Mouse (Mus musculus): Measurements from ENCODE around the gene Sec1. TPM values are rescaled to one million over a fixed set of nuclear protein-coding genes. Genes with fewer than 3 reads are reported as not detected.

The Sec1 gene
- polyA plus RNA-seq, 1 experiment: 3.7 TPM

GRCm38 (mm10) chr7:45649351-45649750 is 44.9 kb downstream of the Sec1 start:
- peaks cover 2% of the 10 kb centered on the region; the same call in 1 of the 2 replicates for H3K4me1 ChIP-seq (ENCODE audit: control insufficient read depth, insufficient read depth, low read length)
- WGBS: 68% methylated on average over 8 of the region's 8 CpGs
- no peak overlapping the region for H3K4me3 ChIP-seq (replicated peaks; ENCODE audit: extremely low read depth, low read depth, low read length)
- no peak for DNase-seq
- no peak for TF ChIP-seq POLR2A (IDR thresholded peaks at IDR 0.05; ENCODE audit: borderline replicate concordance, extremely low read depth, low read depth, low read length)
- TF ChIP-seq CTCF (IDR thresholded peaks at IDR 0.05; ENCODE audit: insufficient read depth, low read length): no peak

- H3K4me1 ChIP-seq (ENCODE audit: control insufficient read depth, insufficient read depth, low read length): peaks cover 5% of the 10 kb centered on the region; the same call in 1 of the 2 replicates
- WGBS: 83% methylated on average over 4 of the region's 4 CpGs
- no peak overlapping the region for H3K4me3 ChIP-seq (replicated peaks; ENCODE audit: extremely low read depth, low read depth, low read length)
- no peak for TF ChIP-seq CTCF (IDR thresholded peaks at IDR 0.05; ENCODE audit: insufficient read depth, low read length)
- no peak for TF ChIP-seq POLR2A (IDR thresholded peaks at IDR 0.05; ENCODE audit: borderline replicate concordance, extremely low read depth, low read depth, low read length)
- no peak for DNase-seq
These were observed 47.5 kb downstream of the Sec1 start for GRCm38 (mm10) chr7:45646671-45647070.

DNA sequence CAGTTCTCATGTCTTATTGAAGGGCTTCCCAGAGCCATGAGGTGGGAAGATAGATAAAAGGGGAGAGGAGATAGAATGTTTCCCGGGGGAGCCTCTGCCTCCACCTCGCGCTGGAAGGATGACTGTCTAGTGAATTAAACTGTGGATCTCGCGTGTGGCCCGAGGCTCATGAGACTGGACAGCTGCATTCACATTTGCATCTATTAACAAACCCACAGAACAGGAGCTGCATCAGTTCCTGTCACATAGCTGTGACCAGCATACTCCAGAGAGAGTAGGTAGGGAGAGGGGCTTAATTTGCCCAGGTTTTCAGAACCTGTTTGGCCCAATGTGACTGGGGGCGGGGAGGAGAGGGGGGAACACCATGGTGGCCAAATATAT is 48.6 kb downstream of the Sec1 start:
- Histone ChIP-seq H3K4me1 (ENCODE audit: control insufficient read depth, insufficient read depth, low read length) (peaks cover 12% of the 10 kb centered on the region), H3K4me3 (replicated peaks; ENCODE audit: extremely low read depth, low read depth, low read length) (no peak overlapping the region)
- DNase-seq: no peak
- 84% methylated on average over 7 of the region's 7 CpGs for WGBS
- TF ChIP-seq POLR2A (IDR thresholded peaks at IDR 0.05; ENCODE audit: borderline replicate concordance, extremely low read depth, low read depth, low read length) (no peak), CTCF (IDR thresholded peaks at IDR 0.05; ENCODE audit: insufficient read depth, low read length) (no peak)

DNA sequence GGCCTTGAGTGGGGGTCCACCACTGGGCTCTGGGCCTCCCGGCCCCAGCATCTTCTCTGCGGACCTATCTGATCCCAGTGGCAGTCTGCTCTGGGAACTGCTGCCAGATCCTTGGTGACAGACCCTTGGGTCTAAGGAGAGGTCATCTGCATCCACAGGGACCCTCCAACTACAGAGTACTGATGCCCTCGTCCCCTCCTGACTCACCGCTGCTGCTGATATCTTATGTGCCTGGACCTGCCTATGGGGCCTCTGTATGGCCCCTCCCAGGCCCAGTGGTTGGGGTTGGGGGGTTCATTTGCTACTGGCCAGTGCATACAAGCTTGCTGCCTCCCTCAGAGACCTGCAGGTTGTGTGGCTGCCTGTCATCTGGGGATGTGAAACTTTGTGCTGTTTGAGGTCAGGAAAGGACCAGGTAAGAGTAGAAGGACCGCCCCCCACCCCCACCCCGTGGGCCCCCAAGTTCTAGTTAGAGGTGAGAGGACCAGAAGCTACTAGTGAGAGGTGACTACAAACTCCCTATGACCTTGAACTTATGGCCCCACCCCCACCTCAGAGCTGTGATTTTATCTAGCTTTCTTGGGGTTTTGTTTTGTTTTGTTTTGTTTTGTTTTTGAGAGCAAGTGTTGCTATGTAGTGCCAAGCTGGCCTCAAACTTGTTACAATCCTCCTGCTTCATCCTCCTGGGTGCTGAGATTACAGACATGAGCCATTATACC is 49.2 kb downstream of the Sec1 start:
- WGBS: 86% methylated on average over 6 of the region's 6 CpGs
- peaks cover 12% of the 10 kb centered on the region for H3K4me1 ChIP-seq (ENCODE audit: control insufficient read depth, insufficient read depth, low read length)
- no peak for TF ChIP-seq CTCF (IDR thresholded peaks at IDR 0.05; ENCODE audit: insufficient read depth, low read length)
- TF ChIP-seq POLR2A (IDR thresholded peaks at IDR 0.05; ENCODE audit: borderline replicate concordance, extremely low read depth, low read depth, low read length): no peak
- H3K4me3 ChIP-seq (replicated peaks; ENCODE audit: extremely low read depth, low read depth, low read length): no peak overlapping the region
- no peak for DNase-seq

DNA sequence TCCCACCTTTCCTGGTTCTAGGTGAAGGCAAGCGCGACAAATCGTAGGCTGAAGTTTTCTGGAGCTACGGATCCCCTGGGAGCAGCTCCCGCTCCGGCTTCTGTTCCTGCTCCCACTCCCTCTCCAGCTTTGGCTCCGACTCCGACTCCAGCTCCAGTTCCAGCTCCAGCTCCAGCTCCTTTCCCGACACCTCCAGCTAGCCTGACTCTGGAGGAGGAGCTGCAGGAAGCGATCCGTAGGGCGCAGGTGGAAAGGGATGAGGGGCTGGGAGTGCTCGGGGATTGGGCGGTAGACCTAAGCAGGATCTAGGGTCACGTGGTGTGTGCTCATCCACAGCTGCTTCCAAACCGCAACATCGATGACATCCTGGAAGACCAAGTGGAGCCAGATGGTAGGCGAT is 50.0 kb downstream of the Sec1 start:
- TF ChIP-seq CTCF (IDR thresholded peaks at IDR 0.05; ENCODE audit: insufficient read depth, low read length) (no peak), POLR2A (IDR thresholded peaks at IDR 0.05; ENCODE audit: borderline replicate concordance, extremely low read depth, low read depth, low read length) (no peak)
- DNase-seq: no peak
- Histone ChIP-seq H3K4me1 (ENCODE audit: control insufficient read depth, insufficient read depth, low read length) (peaks cover 12% of the 10 kb centered on the region), H3K4me3 (replicated peaks; ENCODE audit: extremely low read depth, low read depth, low read length) (no peak overlapping the region)
- 43% methylated on average over 18 of the region's 18 CpGs for WGBS

DNA sequence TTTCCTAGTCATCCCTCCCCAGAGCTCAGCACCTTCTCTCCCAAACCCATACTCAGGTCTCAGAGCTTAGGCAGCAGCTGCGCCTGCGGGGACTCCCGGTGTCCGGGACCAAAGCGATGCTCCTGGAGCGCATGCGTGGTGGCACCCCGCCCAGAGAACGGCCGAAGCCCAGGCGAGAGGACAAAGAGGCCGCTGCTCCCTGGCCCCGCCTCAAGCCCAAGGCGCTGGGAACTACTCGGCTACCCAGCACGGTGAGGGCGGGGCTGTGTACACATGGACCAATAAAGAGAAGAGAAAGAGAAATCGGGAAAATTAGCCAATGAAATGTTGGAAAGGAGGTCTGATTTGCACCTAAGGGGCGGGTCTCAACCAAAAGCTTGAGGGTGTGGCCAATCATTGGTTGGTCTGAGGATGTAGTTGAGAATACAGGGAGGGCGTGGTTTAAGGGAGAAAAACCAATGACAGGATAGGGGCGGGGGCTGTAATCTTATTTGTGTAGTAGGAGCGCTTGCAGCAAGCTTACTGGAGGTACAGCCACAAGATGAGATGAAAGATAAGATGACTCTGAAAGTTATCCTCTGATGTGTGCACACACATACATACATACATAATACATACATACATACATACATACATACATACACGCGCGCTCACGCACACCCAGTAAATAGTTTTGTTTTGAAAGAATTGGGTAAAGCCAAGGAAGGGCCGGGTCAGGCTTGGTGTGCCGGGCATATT is 50.6 kb downstream of the Sec1 start:
- DNase-seq: peak; percentile 76
- TF ChIP-seq POLR2A (IDR thresholded peaks at IDR 0.05; ENCODE audit: borderline replicate concordance, extremely low read depth, low read depth, low read length): peak; percentile 49; the same call in 1 of the 2 replicates
- no peak for TF ChIP-seq CTCF (IDR thresholded peaks at IDR 0.05; ENCODE audit: insufficient read depth, low read length)
- Histone ChIP-seq H3K4me1 (ENCODE audit: control insufficient read depth, insufficient read depth, low read length) (peaks cover 12% of the 10 kb centered on the region), H3K4me3 (replicated peaks; ENCODE audit: extremely low read depth, low read depth, low read length) (peak overlapping the region; percentile 29)
- 21% methylated on average over 28 of the region's 28 CpGs for WGBS

DNA sequence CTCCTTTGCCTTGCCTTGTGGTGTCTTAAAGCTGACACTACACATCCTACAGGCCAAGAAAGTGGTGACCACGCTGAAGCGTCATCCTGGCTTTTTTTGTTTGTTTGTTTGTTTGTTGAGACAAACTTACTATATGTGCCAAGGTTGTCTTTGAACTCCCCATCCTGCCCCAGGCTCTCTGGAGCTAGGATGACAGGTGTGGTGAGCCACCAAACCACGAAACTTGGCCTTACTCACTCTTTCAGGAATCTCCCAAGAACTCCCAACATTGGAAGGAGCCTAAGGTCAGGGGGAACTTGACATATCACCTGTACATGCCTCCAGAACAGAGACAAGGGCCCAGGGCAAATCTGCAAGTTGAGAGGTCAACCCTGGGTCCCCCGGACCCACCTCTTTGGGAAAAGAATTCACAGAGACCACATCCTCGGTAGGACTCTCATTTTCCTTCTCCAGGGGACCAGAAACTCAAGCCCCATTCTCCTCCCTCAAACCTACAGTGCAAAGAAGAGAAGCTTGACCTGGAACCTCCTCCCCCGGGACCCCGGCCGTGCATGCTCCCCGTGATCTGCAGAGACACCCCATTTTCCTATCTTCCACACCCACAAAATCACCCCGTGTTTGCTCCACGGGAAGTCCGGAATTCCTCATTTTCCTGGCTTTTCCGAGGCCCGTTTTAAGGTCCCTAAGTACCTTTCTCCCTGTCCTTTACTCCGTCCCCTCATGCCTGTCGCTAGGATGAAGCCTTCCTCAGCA is 51.5 kb downstream of the Sec1 start:
- peaks cover 12% of the 10 kb centered on the region for H3K4me1 ChIP-seq (ENCODE audit: control insufficient read depth, insufficient read depth, low read length)
- 50% methylated on average over 16 of the region's 16 CpGs for WGBS
- DNase-seq: no peak
- TF ChIP-seq POLR2A (IDR thresholded peaks at IDR 0.05; ENCODE audit: borderline replicate concordance, extremely low read depth, low read depth, low read length) (no peak), CTCF (IDR thresholded peaks at IDR 0.05; ENCODE audit: insufficient read depth, low read length) (no peak)
- no peak overlapping the region for H3K4me3 ChIP-seq (replicated peaks; ENCODE audit: extremely low read depth, low read depth, low read length)

DNA sequence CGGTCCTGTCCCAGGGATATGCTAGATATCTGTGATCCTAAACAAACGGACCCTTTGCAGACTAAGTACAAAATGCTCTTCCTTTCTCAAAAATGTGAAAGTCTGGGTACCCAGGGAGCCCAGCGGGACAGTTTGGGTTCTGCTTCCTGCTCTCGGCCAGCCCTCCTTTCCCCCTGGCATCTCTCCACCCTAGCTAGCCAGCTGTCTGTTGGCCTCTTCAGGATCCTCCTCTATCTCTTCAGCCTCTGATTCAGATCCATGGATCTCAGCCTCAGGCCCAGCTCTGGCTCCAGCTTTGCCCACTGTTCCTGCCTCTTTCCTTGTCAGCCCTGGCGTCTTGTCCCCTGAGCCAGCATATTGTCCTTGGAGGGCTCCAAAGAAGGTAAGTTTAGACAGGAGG is 52.1 kb downstream of the Sec1 start:
- H3K4me3 ChIP-seq (replicated peaks; ENCODE audit: extremely low read depth, low read depth, low read length): no peak overlapping the region

GRCm38 (mm10) chr7:45641391-45642040 is 52.7 kb downstream of the Sec1 start:
- no peak for TF ChIP-seq POLR2A (IDR thresholded peaks at IDR 0.05; ENCODE audit: borderline replicate concordance, extremely low read depth, low read depth, low read length)
- no peak for TF ChIP-seq CTCF (IDR thresholded peaks at IDR 0.05; ENCODE audit: insufficient read depth, low read length)
- peaks cover 12% of the 10 kb centered on the region for H3K4me1 ChIP-seq (ENCODE audit: control insufficient read depth, insufficient read depth, low read length)
- H3K4me3 ChIP-seq (replicated peaks; ENCODE audit: extremely low read depth, low read depth, low read length): peak overlapping the region; percentile 35
- DNase-seq: no peak
- 23% methylated on average over 17 of the region's 17 CpGs for WGBS

More for the DNA sequence above, 52.1 kb downstream of the Sec1 start:
- 42% methylated on average over 5 of the region's 5 CpGs for WGBS
- H3K4me1 ChIP-seq (ENCODE audit: control insufficient read depth, insufficient read depth, low read length): peaks cover 12% of the 10 kb centered on the region
- TF ChIP-seq CTCF (IDR thresholded peaks at IDR 0.05; ENCODE audit: insufficient read depth, low read length): no peak
- TF ChIP-seq POLR2A (IDR thresholded peaks at IDR 0.05; ENCODE audit: borderline replicate concordance, extremely low read depth, low read depth, low read length): no peak
- DNase-seq: no peak

Data from lung, adult 2 months (tissue).